Mouse (Mus musculus): ENCODE results near the gene Hpse2.

Hpse2 gene

DNA sequence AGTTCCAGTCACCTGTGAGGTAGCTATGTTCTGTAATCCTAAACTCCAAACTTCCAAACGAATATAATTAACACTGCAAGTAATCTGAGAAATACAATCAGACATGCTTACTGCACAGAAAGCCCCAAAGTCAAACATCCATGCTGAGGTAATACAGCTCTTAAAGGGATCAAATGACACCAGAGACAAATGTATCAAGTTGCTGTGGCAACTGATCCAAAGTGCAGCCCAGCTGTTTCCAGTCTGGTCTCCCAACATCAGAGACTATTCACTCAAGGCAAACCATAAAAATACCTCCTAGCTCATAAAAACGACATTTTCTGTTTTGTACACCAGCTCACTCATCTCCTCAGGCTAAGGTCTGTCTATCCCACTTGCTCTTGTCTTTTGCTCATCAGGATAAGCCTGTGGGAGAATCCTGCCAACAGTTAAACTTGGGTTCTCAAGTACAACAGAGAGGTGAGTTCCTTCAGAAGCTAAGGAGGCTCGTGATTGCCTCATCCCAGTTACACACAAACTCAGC lies 440.0 kb downstream of the Hpse2 start:
- no peak for DNase-seq (ENCODE audit: low spot score in 2 of 2)

DNA sequence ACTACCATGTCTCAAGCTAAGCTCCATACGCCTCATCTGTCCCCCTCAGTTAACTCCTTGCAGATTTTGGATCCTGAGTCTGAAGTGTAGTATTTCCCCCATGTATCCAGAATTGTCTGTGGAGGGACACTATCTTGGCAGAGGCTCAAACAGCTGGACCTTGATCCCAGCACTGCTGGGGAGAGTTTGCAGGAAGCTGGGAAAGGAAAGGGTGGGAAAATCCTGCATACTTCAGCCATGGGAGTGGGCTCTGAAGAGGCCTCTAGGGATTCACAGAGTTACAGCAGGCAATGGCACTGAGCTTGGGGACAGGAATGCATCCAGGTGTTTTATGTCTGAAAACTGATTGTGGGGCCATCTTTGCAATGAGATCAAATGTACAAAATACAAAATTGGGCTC lies 450.6 kb downstream of the Hpse2 start:
- no peak for DNase-seq (ENCODE audit: low spot score in 2 of 2)

DNA sequence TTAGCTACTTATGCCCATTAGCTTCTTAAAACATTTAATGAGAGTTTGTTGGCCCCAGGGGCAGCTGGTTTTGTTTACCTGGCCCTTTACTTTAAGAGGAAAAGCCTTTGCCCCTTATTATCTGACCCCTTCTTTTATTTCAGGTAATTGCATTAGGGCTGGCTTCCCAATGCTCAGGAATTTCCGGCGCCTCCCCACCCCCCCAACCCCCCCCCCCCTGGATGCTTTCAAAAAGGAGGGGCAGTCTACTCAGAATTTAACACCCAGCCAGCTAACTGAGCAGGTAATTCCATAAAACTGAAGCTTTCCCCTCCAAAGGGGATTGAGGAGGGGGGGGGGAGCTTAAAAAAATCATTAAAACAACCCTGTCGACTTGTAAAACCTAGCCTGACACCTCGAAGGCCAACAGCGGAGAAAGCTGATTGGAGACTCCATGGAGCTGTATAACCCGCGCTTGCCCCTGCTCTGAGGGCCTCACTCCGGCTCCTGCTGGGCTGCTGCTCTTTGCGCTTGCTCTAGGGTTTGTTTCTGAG lies 451.4 kb downstream of the Hpse2 start:
- DNase-seq (ENCODE audit: low spot score in 2 of 2), result no peak

DNA sequence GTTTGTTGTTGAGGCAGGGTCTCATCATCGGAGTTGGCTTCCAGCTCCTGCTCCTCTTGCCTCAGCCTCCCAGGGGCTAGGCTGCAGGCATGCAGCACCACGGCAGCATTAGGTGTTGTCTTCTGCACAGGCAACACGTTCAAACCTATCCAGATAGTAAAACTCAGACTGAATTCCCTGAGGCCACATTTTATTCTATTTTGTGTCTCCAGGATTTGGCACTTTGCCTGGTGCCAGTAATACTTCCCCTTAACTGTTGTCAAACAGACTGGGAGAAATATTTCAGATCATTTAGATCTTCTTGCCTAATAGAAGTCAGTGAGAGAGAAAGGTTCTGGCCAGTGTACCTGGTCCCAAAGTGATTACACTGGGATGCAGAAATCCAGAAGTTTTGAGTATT lies 458.5 kb downstream of the Hpse2 start:
- no peak for DNase-seq (ENCODE audit: low spot score in 2 of 2)

DNA sequence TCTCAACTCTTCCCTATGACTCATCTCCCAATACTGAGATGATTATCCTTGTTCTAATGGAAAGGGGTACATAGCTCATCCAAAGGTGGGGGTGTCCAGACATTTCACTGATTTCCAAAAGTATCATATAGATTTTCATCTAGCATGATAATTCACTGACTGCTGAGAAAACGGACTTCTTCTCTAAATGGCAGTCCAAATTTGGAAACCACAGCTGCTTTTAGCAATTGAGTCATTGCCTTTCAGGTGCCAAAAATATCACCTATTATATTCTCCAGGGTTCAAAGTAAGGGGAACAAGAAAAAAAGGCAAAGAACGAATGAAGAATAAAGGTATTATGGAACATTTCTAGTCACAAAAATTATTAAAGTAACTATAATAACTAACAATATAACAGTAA lies 459.9 kb downstream of the Hpse2 start:
- DNase-seq (ENCODE audit: low spot score in 2 of 2), result no peak

DNA sequence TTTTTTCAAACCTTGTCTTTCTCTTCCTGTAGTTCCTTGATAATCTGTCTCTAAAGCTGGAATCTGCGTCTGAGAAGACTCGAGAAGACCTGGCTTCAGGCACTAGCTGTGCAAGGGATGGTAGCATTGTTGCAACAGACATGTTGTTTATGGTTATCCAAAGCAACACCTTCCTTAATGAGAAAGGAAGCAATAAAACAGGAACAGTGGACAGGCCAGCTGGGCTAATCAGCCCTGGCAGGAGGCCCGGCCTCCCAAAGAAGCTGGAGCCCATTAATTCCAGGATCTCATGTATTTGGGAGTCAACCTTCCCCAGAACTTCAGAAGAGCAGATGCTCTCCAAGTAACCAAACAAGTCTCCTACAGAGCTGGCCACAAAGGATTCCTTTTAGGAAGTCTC lies 465.5 kb downstream of the Hpse2 start:
- no peak for DNase-seq (ENCODE audit: low spot score in 2 of 2)

DNA sequence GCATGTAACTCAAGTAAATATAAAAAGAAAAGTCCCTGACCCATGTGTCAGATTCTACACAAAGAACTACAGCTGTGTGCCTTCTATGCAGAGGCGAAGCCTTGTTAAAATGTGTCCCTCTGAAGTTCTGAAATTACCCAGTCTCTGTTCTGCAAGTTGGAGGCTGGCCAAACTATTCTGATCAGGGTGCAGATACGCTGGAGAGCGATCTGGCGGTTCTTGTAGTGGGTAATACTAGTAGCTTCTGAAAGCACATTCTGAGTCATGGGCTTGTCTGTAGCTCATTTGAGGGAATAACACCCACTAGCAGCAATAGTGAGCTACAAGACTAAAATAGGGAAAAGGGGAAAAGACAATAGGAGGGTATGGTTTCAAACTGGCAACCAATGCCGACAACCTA lies 474.5 kb downstream of the Hpse2 start:
- DNase-seq (ENCODE audit: low spot score in 2 of 2), result no peak

DNA sequence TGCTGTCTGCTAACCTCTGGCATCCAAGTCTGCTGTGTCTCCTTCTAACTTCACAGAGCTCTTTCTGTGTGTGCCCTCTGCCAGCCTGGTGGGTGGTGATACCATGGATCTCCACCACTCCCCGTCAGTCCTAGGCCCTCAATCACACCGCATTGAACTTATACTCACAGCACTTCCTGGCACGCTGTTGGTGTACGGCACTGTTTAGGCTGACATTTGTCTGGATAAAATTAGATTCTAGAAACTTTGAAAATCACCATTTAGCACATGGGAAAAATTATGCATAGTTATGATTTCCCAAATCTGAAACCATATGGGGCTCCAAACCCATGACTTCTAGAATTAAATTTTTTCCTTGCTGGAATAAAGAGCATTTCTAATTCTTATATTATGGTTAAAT lies 478.4 kb downstream of the Hpse2 start:
- DNase-seq (ENCODE audit: low spot score in 2 of 2), result peak in 1 of 2 experiments; percentile 51

DNA sequence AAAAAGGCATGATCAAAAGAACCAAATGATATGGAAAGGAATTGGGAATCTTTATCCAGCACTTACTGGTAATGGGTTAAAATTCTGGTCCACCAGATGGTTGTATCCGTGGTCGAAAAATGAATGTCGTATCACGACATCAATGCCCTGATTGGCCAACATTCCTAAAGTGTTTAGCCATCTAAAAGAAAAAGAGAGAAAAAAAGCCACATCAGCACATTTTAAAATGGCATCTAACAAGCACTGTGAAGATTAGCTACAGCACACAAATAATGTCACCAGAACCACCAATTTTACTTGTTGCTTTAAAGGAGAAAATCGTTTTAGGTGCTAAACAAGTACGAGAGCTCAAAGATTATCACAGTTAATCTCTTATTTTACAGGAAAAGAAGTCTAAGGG lies 479.6 kb downstream of the Hpse2 start:
- DNase-seq (ENCODE audit: low spot score in 2 of 2), result no peak

DNA sequence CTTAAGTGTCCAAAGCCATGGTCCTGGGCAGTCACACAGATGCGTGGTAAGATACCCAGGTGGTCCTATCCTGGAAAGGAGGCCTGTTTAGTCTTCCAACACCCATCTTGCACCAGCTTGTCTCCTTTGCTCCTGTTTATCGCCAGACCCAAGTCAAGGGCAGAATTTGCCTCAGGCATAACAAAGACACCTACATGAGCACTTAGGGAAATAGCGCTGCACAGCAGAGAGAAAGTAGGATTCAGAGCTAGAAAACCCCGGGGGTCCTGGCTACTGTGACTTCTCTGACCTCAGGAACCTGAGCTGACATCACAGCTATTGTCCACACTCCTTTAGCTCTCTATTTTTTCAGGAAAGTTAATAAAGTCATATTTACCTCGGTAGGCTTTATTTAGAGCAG lies 481.8 kb downstream of the Hpse2 start:
- DNase-seq (ENCODE audit: low spot score in 2 of 2), result no peak

DNA sequence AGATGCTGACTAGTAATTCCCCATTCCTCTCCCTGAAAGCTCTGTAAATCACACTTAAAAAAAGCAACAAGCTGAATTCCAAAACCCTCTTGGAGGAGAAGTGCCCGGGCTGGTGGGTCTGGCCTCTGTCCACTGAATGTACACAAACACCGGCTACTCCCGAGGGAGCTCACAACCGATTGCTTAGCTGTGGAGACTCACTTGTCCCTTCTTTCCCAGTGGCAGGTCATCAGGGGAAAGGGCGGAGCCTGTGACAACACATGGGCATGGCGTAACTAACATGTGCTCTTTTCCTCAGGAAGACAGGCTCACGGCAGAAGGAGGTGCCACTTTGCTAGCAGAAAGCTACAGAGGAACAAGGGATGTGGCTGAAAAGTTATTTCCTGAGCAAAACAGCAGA lies 483.4 kb downstream of the Hpse2 start:
- DNase-seq (ENCODE audit: low spot score in 2 of 2), result no peak

DNA sequence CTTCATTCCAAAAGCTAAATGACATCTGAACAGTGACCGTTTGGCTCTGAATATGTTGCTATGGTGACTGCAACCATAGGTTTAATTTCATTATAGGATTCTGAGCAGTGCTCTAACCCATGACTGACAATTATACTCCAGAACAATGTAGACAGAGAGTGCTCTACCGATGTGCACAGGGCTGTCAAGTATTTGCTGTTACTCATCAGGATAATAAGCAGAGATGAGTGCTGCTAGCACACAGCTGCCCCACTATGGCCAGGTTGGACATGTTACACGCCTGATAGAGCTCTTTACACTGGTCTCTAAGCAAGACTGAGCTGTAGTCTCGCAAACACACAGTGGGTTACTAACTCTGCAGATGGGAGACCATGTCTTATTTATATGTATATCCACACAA lies 483.9 kb downstream of the Hpse2 start:
- no peak for DNase-seq (ENCODE audit: low spot score in 2 of 2)

DNA sequence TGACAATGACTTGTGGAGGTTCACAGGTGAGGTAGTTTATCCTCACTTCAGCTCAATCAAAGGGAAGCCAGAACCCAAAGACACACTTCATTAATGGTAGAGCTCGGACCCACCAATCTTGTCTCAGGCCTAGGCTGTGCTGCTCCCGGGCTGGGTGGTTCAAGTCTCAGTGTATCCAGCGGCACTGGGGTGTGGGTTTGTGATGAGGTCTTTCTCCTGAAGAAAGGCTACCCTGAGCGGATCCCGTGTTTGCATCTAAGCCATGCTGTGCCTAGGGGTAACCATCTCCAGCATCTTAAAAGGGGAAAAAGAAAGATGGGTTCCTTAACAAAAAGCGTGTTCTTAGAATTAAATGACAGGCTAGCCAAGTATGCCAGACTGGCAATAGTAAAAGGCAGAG lies 484.3 kb downstream of the Hpse2 start:
- DNase-seq (ENCODE audit: low spot score in 2 of 2), result no peak

DNA sequence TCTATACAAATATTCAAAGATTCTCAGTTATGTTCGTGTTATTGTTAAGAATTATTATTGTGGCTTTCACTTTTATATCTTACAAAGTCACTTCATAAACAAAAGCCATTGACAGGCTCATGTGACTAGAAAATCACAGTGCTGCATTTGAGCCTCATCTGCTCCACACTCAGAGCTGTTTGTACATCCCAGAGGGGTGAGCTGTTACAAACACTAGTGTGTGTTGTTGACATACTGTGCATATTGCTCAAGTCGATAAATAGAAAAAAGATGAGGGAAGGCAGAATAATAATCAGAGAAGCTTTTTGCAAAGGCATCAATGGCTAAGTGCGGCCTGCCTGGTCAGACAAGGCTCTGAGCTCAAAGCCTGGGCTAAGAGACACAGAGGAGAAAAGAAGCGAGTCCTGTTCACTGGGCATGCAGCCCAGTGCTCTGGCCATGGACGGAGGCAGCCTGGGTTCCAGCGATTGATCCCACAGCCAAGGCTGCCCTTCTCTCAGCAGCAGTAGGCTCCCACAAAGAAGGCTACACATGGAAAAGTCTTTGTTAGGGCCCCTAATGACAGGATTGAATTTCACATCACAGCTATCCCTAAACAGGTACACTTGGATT lies 485.6 kb downstream of the Hpse2 start:
- DNase-seq (ENCODE audit: low spot score in 2 of 2), result peak; percentile 80 to 85

DNA sequence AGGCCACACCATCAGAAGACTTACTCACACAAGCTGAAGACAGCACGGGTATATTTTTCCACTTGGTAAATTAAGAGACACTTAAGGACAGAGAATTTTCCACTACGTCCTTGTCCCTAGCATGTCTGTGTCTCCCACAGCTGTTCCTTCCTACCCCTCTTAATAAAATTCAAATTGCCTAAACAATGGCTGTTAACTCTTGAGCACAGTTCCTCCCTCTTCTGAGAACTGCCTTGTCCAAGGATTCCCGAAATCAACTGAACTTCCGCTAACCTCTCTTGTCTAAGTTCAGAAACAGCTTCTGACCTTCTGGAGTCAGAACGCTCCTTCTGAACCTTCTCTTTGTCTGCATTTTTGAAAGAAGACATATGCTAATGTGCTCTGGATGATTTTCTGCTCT lies 496.6 kb downstream of the Hpse2 start:
- no peak for DNase-seq (ENCODE audit: low spot score in 2 of 2)

DNA sequence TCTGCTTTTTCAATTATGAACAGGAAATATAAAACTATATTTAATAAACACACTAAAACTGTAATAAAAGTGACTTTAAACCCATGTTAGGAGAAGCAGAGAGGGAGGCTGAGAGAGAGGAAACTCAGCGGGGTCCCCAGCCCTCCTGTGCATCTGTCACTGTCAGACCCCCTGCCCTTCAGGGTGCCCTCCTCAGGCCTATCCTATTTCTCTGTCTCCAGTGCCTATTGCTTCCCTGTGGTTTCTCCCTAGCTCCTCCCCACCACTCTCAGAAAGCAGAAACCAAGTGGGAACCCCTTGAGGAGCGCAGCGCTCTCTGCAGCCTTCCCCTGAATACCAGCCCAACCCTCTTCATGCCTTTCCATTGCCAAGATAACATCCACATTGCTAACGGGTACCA lies 510.5 kb downstream of the Hpse2 start:
- no peak for DNase-seq (ENCODE audit: low spot score in 2 of 2)

DNA sequence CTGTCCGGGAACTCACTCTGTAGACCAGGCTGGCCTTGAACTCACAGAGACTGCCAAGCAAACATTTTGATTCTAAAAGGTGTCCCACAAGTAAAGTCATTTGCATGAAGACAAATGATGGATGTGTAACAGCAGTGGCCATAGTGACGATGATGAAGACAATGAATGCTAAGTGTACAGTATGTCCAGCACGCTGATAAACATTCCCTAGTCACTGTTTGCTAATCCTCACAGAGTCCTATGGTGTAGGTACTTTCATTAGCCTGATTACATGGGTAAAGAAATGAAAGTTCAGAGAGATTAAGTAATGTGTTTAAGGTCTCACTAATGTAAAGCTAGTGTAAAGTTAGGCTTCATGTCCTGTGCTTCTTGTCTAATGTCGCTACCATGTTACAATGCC lies 511.6 kb downstream of the Hpse2 start:
- no peak for DNase-seq (ENCODE audit: low spot score in 2 of 2)

DNA sequence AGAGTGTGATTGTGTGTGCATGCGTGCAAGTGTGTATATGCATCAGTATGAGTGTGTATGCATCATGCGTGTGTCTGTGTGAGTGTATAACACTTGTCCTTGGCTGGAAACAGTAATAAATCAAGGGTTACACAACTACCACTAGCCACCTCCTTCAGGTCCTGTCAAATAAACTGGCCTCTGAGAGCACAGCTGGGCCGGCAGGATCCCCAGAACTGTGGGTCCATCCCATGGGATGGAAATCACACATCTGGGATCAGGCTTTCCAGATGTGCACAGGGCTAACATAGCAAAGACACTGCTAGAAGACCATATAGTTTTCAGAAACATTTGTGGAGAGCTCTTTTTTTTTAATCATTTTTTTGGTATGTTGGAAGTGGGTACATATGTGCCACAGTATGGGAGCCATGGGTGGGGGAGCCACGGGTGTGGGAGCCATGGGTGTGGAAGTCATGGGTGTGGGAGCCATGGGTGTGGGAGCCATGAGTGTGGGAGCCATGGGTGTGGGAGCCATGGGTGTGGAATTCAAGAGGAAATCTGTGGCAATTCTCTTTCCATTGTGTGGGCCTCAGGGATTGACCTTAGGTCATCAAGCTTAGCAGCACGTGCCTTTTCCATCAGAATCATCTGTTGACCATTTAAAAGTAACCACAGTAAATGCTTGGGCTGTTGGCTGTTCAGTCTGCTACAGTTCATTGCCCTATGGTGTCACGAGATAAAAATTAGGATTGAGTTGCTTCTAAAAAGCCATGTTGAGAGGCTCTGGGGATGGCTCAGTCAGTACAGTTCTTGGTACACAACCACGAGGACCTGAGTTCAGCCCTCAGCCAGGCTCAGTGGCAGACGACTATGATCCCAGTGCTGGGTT lies 518.3 kb downstream of the Hpse2 start:
- DNase-seq (ENCODE audit: low spot score in 2 of 2), result no peak

DNA sequence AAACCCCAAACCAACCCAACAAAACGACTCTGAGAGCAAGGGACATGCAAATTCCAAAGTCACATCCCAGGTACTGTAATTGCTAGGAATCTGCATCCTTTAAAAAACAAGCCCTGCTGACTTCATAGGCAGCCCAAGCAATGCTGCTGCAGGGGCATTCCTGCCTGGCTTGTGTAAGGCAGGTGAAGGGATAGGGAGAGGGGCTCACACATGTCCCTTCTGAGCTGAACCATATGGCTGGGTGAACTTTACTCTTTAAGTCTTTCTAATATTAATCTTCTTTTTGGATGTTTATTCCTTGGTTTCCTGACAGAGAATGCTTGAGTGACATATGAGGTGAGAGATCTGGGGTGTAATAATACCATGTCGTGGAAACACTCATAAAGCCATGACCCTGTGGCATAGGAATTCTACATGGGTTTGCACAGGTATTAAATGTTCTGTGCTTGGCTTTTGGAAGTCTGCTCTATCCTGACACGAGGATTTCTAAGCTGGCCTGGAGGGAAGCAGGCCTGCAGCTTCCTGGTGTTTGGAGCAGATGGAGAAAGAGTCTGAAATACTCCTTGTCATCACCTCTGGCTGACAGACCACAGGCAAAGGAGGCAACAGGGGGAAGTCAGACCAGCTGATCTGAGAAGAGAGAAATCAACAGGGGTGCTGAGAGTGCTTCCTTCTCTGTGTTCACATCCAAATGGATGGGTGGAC lies 519.0 kb downstream of the Hpse2 start:
- no peak for DNase-seq (ENCODE audit: low spot score in 2 of 2)

DNA sequence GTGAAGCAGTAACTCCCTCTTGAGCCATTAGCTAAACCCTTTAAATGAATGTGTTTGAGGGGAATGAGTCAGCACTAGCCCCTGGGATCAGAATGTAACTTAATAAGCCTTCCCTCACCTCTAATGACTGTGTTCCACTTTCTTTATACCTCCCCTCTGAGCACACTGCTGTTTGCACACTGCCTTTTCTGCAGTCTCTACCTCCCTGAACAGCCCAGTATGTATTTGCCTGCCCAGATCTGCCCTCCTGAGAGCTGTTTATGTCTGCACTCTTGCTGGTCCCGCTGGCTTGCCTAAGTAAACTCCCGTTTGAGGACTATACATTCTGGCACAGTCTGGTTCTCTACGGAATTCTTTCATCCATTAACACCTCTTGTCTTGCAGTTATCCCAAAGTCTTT lies 525.1 kb downstream of the Hpse2 start:
- no peak for DNase-seq (ENCODE audit: low spot score in 2 of 2)

DNA sequence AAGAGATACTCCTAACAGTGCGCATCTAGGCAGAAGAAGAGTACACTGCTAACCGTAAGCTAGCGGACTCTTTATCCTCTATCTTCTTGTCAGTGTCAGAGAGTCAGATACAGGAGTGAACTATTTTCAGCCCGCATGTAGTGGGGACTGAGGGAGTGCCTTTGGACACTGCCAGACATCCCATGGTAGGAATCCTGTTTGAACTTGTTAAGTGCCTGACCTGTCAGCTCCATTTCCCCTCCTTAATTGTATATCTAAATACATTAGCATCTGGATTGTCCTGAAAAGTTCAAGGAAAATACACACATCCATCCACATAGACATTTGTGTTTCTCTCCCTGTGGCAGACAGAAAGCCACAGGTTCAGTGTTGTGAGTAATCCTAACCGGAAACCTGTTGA lies 531.1 kb downstream of the Hpse2 start:
- no peak for DNase-seq (ENCODE audit: low spot score in 2 of 2)

DNA sequence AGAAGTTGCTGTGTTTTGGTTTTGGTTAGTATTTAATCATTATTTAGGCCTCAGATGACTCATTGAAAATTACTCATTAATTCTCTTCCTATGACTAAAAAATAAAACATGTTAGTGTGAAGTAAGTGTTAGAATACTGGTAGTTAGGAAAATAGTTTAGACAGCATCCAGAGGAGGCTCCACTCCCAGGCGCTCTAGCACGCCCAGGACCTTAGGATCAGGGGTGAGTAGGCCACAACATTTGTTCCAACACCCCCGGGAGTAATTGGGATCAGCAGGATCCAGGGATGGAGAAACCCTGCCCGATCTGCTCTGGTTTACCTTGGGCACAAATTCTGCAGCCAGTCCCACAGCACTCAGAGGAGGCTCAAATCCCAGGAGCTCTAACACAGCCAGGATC lies 532.5 kb downstream of the Hpse2 start:
- DNase-seq (ENCODE audit: low spot score in 2 of 2), result no peak

DNA sequence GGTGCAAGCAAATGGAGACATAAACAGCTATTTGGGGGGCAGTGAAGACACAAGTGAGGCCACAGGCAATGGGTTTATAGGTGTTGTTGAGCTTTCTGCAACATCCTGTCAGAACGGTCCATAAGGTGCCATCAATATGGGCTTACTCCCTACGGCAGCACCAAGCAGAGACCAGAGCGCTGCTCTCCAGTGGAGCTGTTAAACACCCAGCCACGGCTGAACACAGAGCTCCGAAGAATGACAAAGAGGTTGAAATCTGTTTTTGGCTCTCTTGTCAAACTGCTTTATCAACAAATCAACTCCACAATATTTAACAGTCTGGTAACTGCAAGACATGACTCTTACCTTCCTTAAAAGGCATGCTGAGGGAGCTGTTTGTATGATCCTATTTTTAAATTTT lies 537.7 kb downstream of the Hpse2 start:
- no peak for DNase-seq (ENCODE audit: low spot score in 2 of 2)
